Mouse (Mus musculus): ENCODE measurements around the gene Ankrd11. TPM values are rescaled to one million over a fixed set of nuclear protein-coding genes. Genes with fewer than 3 reads are reported as not detected.

Ankrd11 gene
- total RNA-seq, 2 experiments from 2014 or later: 83.6 to 84.5 TPM

DNA sequence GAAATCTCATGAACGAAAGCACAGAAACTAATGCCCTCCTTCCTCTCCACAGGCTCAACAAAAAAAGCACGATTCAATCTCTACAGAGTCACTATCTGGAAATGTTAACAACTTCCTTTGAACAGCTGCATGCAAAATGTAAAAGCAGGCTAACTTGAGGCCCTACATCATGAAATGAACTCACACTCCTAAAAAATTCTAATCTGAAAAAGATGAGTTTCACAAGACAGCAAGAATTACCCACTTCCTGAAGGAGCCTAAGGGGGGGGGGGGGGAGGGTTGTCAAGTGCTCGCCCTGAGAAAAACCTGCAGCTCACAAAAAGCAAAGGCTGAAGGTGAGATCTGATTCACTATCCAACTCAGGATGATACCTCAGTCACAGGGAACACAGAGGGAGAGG is 27.0 kb downstream of the Ankrd11 start:
- DNase-seq: no peak
- intact Hi-C loops (cut with DNase I): no loop called here

DNA sequence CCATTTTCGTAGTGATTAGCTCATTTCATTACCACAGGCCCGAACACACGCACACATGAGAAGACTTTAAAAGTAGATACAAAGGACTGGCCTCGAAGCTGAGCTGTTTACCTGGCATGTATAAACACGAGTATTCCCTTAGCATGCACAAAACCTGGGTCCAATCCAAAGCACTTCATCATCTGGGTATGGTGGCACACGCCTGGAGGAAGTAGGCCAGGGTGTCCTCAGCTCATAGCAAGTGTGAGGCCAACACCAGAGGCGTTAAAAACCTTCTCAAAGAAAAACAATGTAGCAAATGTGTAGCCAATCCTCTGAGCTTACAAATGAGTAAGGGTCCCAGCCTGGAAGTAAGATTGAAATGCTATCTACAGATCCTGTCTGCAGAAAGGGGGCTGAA is 27.6 kb downstream of the Ankrd11 start:
- intact Hi-C loops (cut with DNase I): no loop called here

DNA sequence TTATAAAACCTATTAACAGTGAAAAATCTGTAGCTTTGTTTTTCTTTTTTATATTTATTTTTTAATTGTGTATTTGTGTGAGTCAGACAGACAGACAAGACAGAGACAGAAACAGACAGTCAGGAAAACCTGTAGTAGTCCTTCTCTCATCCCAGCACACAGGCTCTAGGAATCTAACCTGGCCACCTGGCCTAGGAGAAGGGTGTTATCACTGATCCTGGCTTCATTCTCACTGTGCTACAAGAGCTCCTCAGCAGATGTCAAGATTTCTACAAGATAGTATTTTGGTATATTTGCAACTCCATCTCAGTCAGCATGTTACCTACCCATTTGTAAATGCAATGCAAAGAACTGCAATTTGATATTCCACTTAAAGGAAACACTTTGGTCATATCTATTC is 30.8 kb downstream of the Ankrd11 start:
- no peak for DNase-seq
- intact Hi-C loops (cut with DNase I): no loop called here

More for the DNA sequence above, 27.6 kb downstream of the Ankrd11 start:
- DNase-seq: no peak

DNA sequence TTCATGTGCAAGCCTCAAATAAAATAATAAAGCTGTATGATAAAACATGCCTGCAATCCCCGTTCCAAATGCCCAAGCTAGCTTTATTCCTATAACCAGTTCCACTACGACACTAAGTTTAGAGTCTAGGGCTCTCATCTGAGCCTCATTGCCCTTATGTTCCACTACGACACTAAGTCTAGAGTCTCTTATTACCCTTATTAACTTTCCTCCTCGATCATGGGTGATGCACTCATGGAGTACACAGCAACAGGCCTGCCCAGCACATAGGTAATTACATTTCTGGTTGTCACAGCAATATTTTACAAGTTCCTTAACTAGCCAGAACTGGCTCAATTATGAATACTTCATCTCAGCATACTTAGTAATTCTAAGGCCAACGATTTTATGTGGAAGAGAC is 36.3 kb downstream of the Ankrd11 start:
- DNase-seq: no peak
- intact Hi-C loops (cut with DNase I): no loop called here

DNA sequence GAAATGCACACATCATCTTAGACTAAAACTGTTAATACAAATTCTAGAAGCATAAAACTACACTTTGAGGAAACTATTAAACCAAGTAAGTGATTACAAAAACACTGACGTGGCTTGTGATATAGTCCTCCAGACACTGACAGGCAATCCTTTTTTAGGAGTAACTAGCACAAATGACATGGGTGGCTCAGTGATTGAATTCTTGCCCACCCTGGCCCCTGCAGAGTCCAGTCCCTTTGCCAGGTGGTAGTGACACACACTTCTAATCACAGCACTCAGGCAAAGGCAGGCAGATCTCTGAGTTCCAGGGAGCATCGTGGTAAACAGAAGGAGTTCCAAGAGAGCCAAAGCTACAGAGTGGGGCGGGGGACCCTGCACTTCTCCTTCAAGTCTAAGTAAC is 36.7 kb downstream of the Ankrd11 start:
- no peak for DNase-seq
- intact Hi-C loops (cut with DNase I): no loop called here

DNA sequence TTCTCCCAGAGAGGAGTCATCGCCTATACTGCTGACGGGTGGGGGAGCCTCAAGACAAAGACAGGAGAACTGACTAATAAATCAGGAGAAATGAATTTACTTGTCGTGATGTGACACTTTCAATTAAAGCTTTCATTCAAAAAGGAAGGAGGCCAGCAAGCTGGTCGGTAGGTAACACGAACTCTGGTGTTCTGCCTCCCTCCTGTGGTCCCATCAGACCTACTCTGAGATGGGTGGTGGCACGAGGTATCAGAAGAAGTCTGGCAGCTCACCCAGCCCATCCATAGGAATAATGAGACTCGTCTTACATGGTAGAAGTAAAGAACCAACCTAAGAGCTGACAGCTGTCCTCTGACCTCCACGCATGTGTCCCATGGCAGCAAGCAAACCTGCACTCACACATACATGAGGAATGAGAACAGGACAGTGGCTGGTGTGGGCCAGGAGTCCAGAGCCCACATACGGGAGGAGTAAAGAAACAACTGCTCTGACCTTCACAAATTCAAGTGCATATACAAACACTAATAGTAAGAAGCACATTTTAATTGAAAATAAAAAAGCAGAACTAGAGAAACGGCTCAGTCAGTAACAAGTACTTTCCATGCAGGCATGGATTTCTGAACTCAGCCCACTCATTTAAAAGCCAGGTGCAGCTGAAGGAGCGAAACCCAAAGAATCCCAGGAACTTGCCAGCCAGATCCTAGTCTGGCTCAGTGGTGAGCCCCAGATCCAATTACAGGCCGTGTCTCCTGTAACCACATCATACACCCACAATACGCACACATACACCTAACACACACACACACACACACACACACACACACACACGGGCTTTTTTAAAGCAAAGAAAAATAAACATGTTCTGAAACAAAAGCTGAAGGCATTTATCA is 37.8 kb downstream of the Ankrd11 start:
- no peak for DNase-seq
- intact Hi-C loops (cut with DNase I): loop anchor here (5.0 kb wide), 1 partner anchor 33 kb away; no protein-coding TSS in a partner anchor

DNA sequence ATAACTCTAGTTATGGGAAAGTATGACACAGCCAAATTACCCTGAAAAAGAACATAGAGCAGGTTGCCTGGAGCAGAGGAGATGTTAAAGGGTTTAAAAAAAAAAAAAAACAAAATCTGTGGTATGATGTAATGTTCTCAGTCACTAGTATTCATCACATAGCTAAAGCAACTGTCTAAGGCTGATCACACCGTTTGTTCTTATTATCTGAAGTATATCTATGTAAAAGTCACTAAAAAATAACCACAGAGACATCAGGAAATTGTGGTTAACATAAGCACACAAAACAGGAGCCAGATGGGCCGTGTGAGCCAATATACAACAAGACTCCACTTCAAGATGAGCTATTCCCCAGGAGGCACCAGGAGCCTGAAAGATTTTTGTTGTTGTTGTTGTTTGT is 41.8 kb downstream of the Ankrd11 start:
- no peak for DNase-seq
- intact Hi-C loops (cut with DNase I): loop anchor here (5.0 kb wide), 1 partner anchor 37 kb away; no protein-coding TSS in a partner anchor

DNA sequence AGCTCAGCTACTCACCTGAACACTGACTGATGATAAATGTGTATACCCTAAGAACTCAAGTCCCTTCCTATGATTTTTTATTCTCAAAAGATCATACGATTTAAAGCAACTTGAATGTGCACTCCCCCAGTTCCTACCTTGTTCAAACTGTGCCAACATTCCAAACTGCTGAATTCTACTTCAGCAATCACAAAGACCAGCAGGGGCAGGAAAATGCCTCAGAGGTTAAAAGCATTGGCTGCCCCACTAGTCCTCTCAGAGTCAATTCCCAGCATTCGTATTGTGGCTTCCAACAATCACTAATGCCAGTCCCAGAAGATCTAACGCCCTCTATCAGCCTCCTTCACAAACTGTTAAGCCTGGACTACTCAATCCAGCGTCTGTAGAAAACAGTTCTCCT is 44.1 kb downstream of the Ankrd11 start:
- DNase-seq: no peak
- intact Hi-C loops (cut with DNase I): no loop called here

DNA sequence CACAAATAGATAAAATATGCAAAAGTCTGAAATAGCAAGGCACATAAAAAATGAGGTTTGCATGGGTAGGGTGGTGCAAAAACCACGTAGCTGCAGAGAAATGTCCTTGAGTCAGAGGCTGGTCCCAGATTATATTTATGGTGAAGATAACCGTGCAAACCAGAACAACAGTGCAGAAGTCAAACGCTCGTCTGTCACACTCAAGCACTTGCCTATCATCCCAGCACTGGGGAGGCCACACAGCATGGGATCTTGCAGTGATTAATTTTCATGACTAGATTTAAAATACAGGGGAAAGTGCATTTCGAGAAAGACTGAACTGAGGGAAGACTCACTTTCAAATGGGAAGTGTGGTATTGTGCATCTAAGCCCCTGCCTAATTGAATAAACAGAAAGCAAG is 48.3 kb downstream of the Ankrd11 start:
- intact Hi-C loops (cut with DNase I): no loop called here
- DNase-seq: no peak

DNA sequence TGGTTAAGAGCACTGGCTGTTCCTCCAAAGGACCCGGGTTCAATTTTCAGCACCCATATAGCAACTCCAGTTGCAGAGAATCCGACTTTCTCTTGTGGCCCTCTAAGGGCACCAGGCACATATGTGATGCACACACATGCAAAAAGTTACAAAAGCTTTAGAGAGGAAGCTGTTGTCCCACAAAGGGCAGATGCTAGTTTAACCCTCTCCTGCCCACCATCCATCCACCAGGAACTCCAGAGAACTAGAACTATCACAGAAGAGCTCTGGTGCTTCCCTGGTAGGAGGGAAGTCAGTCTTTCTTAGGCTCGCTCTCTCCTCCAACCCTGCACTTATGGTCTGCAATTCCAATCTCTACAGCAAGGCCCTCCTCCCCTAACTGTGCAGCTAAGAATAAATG is 49.0 kb downstream of the Ankrd11 start:
- no peak for DNase-seq
- intact Hi-C loops (cut with DNase I): no loop called here

DNA sequence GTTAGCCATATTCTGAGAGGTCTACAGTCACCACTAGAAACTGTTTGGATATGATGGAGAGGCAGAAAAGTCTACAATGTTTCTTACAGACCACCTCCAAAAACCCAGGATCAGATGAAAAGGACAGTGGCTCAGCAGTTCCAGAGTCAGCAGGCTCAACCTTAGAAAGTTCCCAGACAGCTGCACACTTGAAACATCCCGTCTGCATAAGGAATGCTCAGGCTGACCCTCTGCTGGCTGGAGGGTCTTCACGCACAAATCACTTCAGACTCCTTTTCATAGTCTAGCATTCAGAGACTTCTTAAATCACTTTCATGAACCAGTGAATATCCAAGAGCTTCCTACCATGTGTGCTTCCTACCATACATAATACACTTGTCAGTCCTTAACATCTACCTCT is 49.8 kb downstream of the Ankrd11 start:
- no peak for DNase-seq
- intact Hi-C loops (cut with DNase I): no loop called here

DNA sequence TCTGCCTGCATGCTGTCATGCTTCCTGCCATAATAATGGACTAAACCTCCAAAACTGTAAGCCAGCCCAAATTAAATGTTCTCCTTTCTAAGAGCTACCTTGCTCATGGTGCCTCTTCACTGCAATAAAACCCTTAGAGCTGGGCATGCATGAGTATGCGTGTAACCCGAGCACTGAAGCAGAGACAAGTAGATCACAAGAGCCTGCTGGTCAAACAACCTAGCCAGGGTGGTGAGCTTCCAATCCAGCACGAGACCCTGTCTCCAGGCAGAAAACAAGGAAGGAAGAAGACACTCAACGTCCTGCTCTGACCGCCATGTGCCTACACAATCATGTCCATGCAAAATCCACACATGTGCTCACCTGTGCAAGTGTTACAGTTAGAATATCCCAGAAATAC is 50.7 kb downstream of the Ankrd11 start:
- intact Hi-C loops (cut with DNase I): no loop called here
- DNase-seq: no peak

DNA sequence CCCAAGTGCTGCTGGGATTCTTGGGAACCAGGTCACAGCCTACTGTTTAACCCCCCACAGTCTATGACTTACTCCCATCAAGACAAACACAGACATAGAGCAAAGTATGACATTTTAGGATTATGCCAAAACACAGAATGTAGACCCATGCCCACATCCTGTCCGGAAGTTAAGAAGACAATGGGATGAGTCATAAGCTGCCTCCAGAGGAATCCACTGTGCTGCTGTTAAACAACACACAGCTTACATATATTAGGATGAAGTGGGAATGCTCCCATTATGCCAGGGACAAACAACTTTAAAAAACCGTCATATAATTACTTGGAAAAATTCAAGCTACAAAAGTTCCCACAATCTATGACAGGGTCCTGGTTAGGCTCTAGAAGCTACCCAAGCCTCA is 52.1 kb downstream of the Ankrd11 start:
- DNase-seq: no peak
- intact Hi-C loops (cut with DNase I): no loop called here

DNA sequence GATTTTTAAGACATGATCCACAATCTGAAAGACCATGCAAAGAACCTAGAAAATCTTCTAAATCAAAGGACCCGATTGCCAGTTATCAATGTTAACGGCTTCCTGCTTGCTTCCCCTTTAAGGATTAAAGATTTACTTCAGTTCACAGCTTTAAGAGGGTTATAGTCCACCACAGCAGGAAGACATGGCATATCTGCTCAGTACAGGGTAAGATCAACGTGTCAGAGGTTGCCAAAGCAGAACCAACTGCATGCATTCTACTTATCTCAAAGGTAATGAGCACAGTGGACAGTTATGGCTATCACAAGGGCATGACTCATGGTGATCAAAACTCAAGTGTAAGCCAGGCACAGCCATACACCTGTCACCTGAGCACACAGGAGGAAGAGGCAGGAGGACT is 53.1 kb downstream of the Ankrd11 start:
- intact Hi-C loops (cut with DNase I): no loop called here
- DNase-seq: no peak

DNA sequence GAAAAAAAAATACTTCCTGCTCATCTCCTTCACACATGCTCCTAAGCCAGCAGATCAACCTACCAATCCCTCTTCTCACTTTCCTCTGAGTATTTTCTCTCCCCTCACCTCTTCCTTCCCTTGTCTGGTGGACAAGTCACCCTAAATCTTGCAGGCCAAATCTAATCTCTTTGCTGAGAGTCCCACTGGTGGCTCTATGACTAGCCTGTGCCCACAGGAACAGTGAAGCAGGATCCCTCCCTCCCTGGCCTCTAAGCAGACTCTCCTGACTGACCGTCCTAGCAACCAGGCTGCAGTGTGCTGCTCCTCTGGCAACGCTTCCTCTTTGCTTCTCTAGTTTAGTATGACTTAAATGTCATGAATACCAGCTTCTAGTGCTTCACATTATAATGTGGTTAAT is 54.8 kb downstream of the Ankrd11 start:
- intact Hi-C loops (cut with DNase I): no loop called here
- DNase-seq: no peak

DNA sequence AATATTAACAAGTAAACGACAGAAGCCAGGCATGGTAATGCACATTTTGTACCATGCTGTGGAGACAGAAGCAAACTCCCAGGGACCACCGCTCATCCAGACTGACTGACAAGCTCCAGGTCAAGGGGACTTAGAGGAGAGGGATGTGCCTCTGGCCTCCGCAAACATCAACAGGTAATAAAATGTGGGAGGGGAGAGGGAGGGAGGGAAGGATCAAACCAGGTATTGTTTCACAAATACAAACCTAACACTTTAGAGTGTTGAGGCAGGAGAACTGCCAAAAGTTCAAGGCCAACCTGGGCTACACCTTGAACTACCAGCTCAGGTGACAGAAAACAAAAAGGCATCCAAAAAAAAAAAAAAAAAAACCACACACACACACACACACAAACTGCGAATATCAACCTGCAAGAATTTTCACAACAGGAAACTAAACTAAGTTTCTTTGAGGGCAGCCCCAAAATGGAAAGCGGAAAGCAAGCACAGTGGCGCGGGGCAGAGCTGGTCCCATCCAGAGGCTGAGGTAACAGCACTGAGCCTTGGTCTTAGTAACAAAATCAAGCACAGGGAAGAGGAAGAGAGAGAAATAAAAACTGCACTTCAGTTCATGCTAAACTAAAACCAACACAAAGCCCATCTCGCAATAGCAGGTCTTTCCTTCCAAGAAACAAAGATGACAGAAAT is 55.4 kb downstream of the Ankrd11 start:
- intact Hi-C loops (cut with DNase I): no loop called here
- DNase-seq: no peak

DNA sequence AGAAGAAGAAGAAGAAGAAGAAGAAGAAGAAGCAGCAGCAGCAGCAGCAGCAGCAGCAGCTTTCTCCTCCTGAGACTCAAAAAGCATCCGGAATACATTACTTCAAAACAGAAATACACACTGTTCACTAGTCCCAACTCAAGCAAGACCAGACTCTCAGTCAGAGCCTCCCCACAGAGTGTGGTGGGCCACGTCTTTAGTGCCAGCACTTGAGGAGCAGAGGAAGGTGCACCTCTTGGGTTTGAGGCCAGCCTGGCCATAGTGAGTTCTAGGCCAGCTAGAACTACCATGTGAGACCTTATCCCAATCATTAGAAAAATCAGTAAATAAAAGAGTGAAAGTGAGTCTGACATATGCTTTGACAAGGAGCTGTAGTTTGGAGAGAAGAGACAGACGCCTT is 57.9 kb downstream of the Ankrd11 start:
- intact Hi-C loops (cut with DNase I): no loop called here
- DNase-seq: no peak

DNA sequence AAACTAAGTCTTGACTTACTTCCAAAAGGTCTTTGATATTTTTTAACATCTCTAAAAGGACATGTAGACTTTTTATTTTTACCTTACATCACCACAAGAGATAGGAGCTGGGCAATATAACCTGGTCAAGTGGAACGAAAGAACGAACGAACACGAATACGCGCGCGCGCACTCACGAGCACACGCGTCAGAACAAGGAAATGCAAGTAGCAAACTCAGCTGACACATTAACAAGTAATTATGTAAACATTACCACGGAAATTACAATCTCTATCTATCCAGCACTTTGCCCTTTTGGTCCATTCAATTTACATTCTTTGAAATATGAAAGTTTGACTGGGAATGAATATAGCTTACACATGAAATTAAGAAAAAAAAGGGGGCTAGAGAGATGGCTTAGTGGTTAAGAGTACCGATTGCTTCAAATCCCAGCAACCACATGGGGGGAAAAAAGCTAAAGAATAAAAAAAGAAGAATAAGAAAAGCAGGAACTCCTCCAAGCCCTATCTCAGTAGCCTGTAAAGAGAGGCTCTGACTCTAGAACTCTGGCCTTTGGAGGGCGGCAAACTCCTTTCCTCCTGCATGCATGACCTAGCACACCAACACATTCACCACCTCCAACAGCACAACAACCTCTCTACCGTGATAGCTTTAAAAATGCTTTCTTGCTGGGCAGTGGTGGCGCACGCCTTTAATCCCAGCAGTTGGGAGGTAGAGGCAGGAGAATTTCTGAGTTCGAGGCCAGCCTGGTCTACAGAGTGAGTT is 58.7 kb downstream of the Ankrd11 start:
- DNase-seq: no peak
- intact Hi-C loops (cut with DNase I): no loop called here

DNA sequence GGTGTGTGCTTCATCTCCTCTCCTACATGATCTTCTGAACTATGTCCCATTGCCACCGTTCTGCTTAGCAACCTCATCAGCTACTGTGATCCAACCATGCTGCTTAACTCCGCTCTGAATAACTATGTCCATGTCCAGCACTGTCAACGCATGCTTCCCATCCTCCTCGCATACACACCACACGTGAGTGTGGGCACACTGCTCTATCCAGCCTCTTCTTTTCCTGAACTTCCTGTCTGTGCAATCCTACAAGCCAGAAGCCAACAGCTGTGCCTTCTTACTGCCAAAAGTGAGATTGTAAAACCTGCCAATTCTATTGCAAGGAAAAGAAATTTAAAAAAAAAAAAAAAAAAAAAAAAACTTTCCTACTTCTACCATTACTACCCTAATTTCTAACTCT is 60.4 kb downstream of the Ankrd11 start:
- intact Hi-C loops (cut with DNase I): no loop called here

DNA sequence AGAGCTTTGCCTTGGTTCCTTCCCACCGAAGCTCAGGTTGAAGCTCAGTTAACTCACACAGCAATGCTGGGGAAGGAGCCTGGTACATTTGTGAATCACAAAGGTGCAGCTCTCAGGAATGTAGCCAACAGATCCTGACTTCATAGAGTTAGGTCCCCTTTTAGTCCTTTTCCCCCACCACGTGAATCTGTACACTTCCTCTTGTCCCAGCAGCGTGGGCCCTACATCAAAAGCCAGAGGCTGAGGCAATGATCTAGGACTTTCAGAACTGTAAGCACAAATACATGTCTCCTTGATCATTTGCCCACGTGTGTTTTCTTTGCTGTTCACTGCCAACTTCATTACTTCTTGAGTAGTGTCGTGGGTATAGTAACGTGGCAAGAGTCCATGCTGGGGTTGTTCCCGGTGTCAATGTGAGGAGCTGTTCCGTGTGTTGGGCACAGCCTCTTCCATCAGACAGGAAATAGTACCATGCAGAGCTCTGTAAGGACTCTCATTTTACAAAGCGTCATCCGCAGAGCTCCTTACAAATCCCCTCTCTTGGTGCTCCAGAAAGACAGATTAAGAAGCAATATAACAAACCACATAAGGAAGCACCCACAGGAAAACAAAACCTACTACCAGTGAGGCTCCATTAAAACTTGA is 62.1 kb downstream of the Ankrd11 start:
- DNase-seq: no peak
- intact Hi-C loops (cut with DNase I): loop anchor here (2.0 kb wide), 1 partner anchor 73 kb away; no protein-coding TSS in a partner anchor

More for the DNA sequence above, 60.4 kb downstream of the Ankrd11 start:
- DNase-seq: no peak

DNA sequence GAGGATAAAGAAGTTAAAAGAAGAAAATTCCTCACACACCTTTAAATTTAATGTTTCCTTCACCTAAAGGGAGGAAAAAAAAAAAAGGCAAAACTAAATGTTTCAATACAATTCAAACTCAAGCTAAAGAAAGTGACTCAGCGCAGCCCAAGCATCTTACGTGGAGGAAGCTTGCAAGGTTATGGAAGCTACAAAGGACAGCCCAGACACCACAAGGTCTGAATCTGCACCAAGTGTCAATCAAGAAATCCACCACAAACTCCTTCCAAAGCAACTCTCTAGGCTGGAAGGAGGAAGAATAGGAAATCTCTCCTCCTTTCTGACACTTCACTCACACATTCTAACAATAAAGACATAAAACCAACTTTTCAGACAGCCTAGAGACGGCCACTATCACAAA is 62.7 kb downstream of the Ankrd11 start:
- DNase-seq: no peak
- intact Hi-C loops (cut with DNase I): loop anchor here (2.0 kb wide), 1 partner anchor 73 kb away; no protein-coding TSS in a partner anchor

Data from heart, postnatal 10 days (tissue).